Mouse (Mus musculus): ENCODE data around the gene A130010J15Rik. TPM values are rescaled to one million over a fixed set of nuclear protein-coding genes. Genes with fewer than 3 reads are reported as not detected.

The A130010J15Rik gene
- polyA plus RNA-seq, 1 experiment: not detected

- H3K9me3 ChIP-seq (ENCODE audit: control insufficient read depth, low read length): no peaks in the 10 kb centered on the region
- H3K36me3 ChIP-seq (ENCODE audit: control insufficient read depth): no peaks in the 10 kb centered on the region
- no peak for TF ChIP-seq TAL1 (IDR thresholded peaks at IDR 0.05; ENCODE audit: low read length)
- TF ChIP-seq GATA1 (IDR thresholded peaks at IDR 0.05; ENCODE audit: low read length): no peak
- no peaks in the 10 kb centered on the region for H3K4me1 ChIP-seq (ENCODE audit: control insufficient read depth)
- H3K4me3 ChIP-seq (replicated peaks): no peak overlapping the region
- H3K27me3 ChIP-seq (ENCODE audit: control insufficient read depth): no peaks in the 10 kb centered on the region
Observed at GRCm38 (mm10) chr1:193191675-193192283, 23.9 kb downstream of the A130010J15Rik start.

- H3K4me3 ChIP-seq (replicated peaks): no peak overlapping the region
- H3K27me3 ChIP-seq (ENCODE audit: control insufficient read depth): no peaks in the 10 kb centered on the region
- no peaks in the 10 kb centered on the region for H3K36me3 ChIP-seq (ENCODE audit: control insufficient read depth)
Observed at GRCm38 (mm10) chr1:193194416-193195140, 26.7 kb downstream of the A130010J15Rik start.

GRCm38 (mm10) chr1:193195169-193195810 lies 27.4 kb downstream of the A130010J15Rik start:
- H3K4me3 ChIP-seq (replicated peaks): no peak overlapping the region

More at GRCm38 (mm10) chr1:193194416-193195140, 26.7 kb downstream of the A130010J15Rik start:
- Histone ChIP-seq H3K4me1 (ENCODE audit: control insufficient read depth) (peaks cover 8% of the 10 kb centered on the region), H3K9me3 (ENCODE audit: control insufficient read depth, low read length) (no peaks in the 10 kb centered on the region)
- no peak for TF ChIP-seq GATA1 (IDR thresholded peaks at IDR 0.05; ENCODE audit: low read length)
- TF ChIP-seq TAL1 (IDR thresholded peaks at IDR 0.05; ENCODE audit: low read length): no peak

GRCm38 (mm10) chr1:193197494-193198205 lies 29.8 kb downstream of the A130010J15Rik start:
- no peaks in the 10 kb centered on the region for H3K27me3 ChIP-seq (ENCODE audit: control insufficient read depth)
- TF ChIP-seq GATA1 (IDR thresholded peaks at IDR 0.05; ENCODE audit: low read length) (no peak), TAL1 (IDR thresholded peaks at IDR 0.05; ENCODE audit: low read length) (no peak)
- H3K9me3 ChIP-seq (ENCODE audit: control insufficient read depth, low read length): no peaks in the 10 kb centered on the region
- no peaks in the 10 kb centered on the region for H3K36me3 ChIP-seq (ENCODE audit: control insufficient read depth)
- H3K4me1 ChIP-seq (ENCODE audit: control insufficient read depth): peaks cover 8% of the 10 kb centered on the region
- H3K4me3 ChIP-seq (replicated peaks): no peak overlapping the region

More at GRCm38 (mm10) chr1:193195169-193195810, 27.4 kb downstream of the A130010J15Rik start:
- peaks cover 8% of the 10 kb centered on the region for H3K4me1 ChIP-seq (ENCODE audit: control insufficient read depth)
- no peaks in the 10 kb centered on the region for H3K36me3 ChIP-seq (ENCODE audit: control insufficient read depth)
- no peaks in the 10 kb centered on the region for H3K9me3 ChIP-seq (ENCODE audit: control insufficient read depth, low read length)
- TF ChIP-seq TAL1 (IDR thresholded peaks at IDR 0.05; ENCODE audit: low read length) (no peak), GATA1 (IDR thresholded peaks at IDR 0.05; ENCODE audit: low read length) (no peak)
- no peaks in the 10 kb centered on the region for H3K27me3 ChIP-seq (ENCODE audit: control insufficient read depth)

- no peak for TF ChIP-seq GATA1 (IDR thresholded peaks at IDR 0.05; ENCODE audit: low read length)
- no peak for TF ChIP-seq TAL1 (IDR thresholded peaks at IDR 0.05; ENCODE audit: low read length)
- H3K4me1 ChIP-seq (ENCODE audit: control insufficient read depth): peaks cover 8% of the 10 kb centered on the region
- H3K36me3 ChIP-seq (ENCODE audit: control insufficient read depth): no peaks in the 10 kb centered on the region
- no peaks in the 10 kb centered on the region for H3K9me3 ChIP-seq (ENCODE audit: control insufficient read depth, low read length)
- H3K27me3 ChIP-seq (ENCODE audit: control insufficient read depth): no peaks in the 10 kb centered on the region
- no peak overlapping the region for H3K4me3 ChIP-seq (replicated peaks)
Observed at GRCm38 (mm10) chr1:193198312-193198711, 30.5 kb downstream of the A130010J15Rik start.

- TF ChIP-seq GATA1 (IDR thresholded peaks at IDR 0.05; ENCODE audit: low read length) (no peak), TAL1 (IDR thresholded peaks at IDR 0.05; ENCODE audit: low read length) (no peak)
- H3K9me3 ChIP-seq (ENCODE audit: control insufficient read depth, low read length): no peaks in the 10 kb centered on the region
- H3K36me3 ChIP-seq (ENCODE audit: control insufficient read depth): no peaks in the 10 kb centered on the region
- H3K4me1 ChIP-seq (ENCODE audit: control insufficient read depth): peaks cover 8% of the 10 kb centered on the region
- H3K4me3 ChIP-seq (replicated peaks): no peak overlapping the region
- H3K27me3 ChIP-seq (ENCODE audit: control insufficient read depth): no peaks in the 10 kb centered on the region
Observed at GRCm38 (mm10) chr1:193200640-193201382, 33.0 kb downstream of the A130010J15Rik start.

GRCm38 (mm10) chr1:193201383-193201778 lies 33.5 kb downstream of the A130010J15Rik start, which contains the start of gene Traf3ip3:
Gene Traf3ip3 (minus strand): TSS chr1:193201703.
- TF ChIP-seq TAL1 (IDR thresholded peaks at IDR 0.05; ENCODE audit: low read length) (no peak), GATA1 (IDR thresholded peaks at IDR 0.05; ENCODE audit: low read length) (no peak)
- Histone ChIP-seq H3K9me3 (ENCODE audit: control insufficient read depth, low read length) (no peaks in the 10 kb centered on the region), H3K27me3 (ENCODE audit: control insufficient read depth) (no peaks in the 10 kb centered on the region), H3K36me3 (ENCODE audit: control insufficient read depth) (no peaks in the 10 kb centered on the region), H3K4me3 (replicated peaks) (no peak within 1 kb of the TSS), H3K4me1 (ENCODE audit: control insufficient read depth) (peaks cover 8% of the 10 kb centered on the region)

- Histone ChIP-seq H3K27me3 (ENCODE audit: control insufficient read depth) (no peaks in the 10 kb centered on the region), H3K36me3 (ENCODE audit: control insufficient read depth) (no peaks in the 10 kb centered on the region), H3K9me3 (ENCODE audit: control insufficient read depth, low read length) (no peaks in the 10 kb centered on the region), H3K4me1 (ENCODE audit: control insufficient read depth) (no peaks in the 10 kb centered on the region), H3K4me3 (replicated peaks) (no peak overlapping the region)
- TF ChIP-seq TAL1 (IDR thresholded peaks at IDR 0.05; ENCODE audit: low read length) (no peak), GATA1 (IDR thresholded peaks at IDR 0.05; ENCODE audit: low read length) (no peak)
Observed at GRCm38 (mm10) chr1:193203821-193204220, 36.0 kb downstream of the A130010J15Rik start.
